Mouse (Mus musculus): ENCODE results near the gene Adam10.

- TF ChIP-seq CTCF (IDR thresholded peaks at IDR 0.05) (no peak), POLR2A (IDR thresholded peaks at IDR 0.05; ENCODE audit: insufficient read depth, low read depth, low read length) (no peak)
These were observed 9.6 kb downstream of the Adam10 start for GRCm38 (mm10) chr9:70688301-70688968.

Data from heart, adult 2 months (tissue).